Mouse (Mus musculus): Measurements from ENCODE around the gene Arhgap17.

- no peak for TF ChIP-seq GATA1 (IDR thresholded peaks at IDR 0.05; ENCODE audit: low read depth, low read length)
- no peak for TF ChIP-seq E2F4 (IDR thresholded peaks at IDR 0.05; ENCODE audit: borderline replicate concordance, low read depth, low read length)
- TF ChIP-seq EP300 (IDR thresholded peaks at IDR 0.05; ENCODE audit: low read depth in 1 of 2, low read length in 2 of 2), result no peak
- no peak for TF ChIP-seq MAZ (IDR thresholded peaks at IDR 0.05; ENCODE audit: low read depth, low read length)
- no peak for TF ChIP-seq MXI1 (IDR thresholded peaks at IDR 0.05; ENCODE audit: low read depth, low read length)
- no peak for TF ChIP-seq CTCF (IDR thresholded peaks at IDR 0.05 in 2 of 3, conservative IDR thresholded peaks at IDR 0.05 in 1 of 3; ENCODE audit: control insufficient read depth in 1 of 3, insufficient read depth in 1 of 3, low read depth in 2 of 3, low read length in 3 of 3, poor library complexity in 1 of 3, severe bottlenecking in 1 of 3)
- TF ChIP-seq KAT2A (conservative IDR thresholded peaks at IDR 0.05; ENCODE audit: low read depth, low read length), result no peak
- no peak for TF ChIP-seq UBTF (IDR thresholded peaks at IDR 0.05; ENCODE audit: borderline replicate concordance, insufficient read depth, low read depth, low read length)
- no peak for TF ChIP-seq POLR2A (IDR thresholded peaks at IDR 0.05; ENCODE audit: control insufficient read depth in 1 of 2, insufficient read depth in 1 of 2, low read depth in 1 of 2, low read length in 2 of 2, poor library complexity in 1 of 2)
- no peak for TF ChIP-seq TAL1 (IDR thresholded peaks at IDR 0.05; ENCODE audit: low read length)
- no peak for TF ChIP-seq ZKSCAN1 (IDR thresholded peaks at IDR 0.05; ENCODE audit: low read depth, low read length)
- no peak for TF ChIP-seq SMC3 (IDR thresholded peaks at IDR 0.05; ENCODE audit: low read depth, low read length)
Measured at GRCm38 (mm10) chr7:123359101-123359500, 10.6 kb downstream of the Arhgap17 start.
